Mouse (Mus musculus): Measurements from ENCODE around the gene Krtcap2.

GRCm38 (mm10) chr3:89226900-89227299 is 18.9 kb upstream of the Krtcap2 start, which contains the start of gene Mtx1:
- TF ChIP-seq ZNF384 (IDR thresholded peaks at IDR 0.05; ENCODE audit: low read depth, low read length) (no peak), POLR2A (IDR thresholded peaks at IDR 0.05; ENCODE audit: low read depth, low read length) (no peak)

All from CH12.LX (cell line).